Mouse (Mus musculus) stomach, embryonic 15.5 days (tissue): ENCODE results near the gene B230217C12Rik. TPM values are rescaled to one million over a fixed set of nuclear protein-coding genes. Genes with fewer than 3 reads are reported as not detected.
A peak's percentile ranks its signal among the peaks of the same experiment; 100 is the strongest.

Experiments
- ATAC-seq: fragments of 200-750 bp; cut with Nextera tagmentation; 2 replicates; pipeline ENCODE4 v1.8.0; 2017; ENCODE audit warnings: low read depth, moderate number of reproducible peaks, moderate TSS enrichment; ENCODE audit not compliant: insufficient read depth, low FRiP score
- H3K27ac ChIP-seq: fragments of 300-500 bp; sonication (generic); 2 replicates; pipeline ENCODE4 v1.5.1; 2015; ENCODE audit warnings: mild to moderate bottlenecking, inconsistent platforms
- H3K27me3 ChIP-seq: fragments of 300-500 bp; sonication (generic); replicated peaks from 2 replicates; pipeline ENCODE4 v1.6.1; 2015; ENCODE audit warnings: inconsistent platforms
- H3K36me3 ChIP-seq: fragments of 300-500 bp; sonication (generic); 2 replicates; pipeline ENCODE4 v1.6.1; 2015; ENCODE audit warnings: inconsistent platforms
- H3K4me1 ChIP-seq: fragments of 300-500 bp; sonication (generic); 2 replicates; pipeline ENCODE4 v1.6.1; 2015; ENCODE audit warnings: inconsistent platforms
- H3K4me2 ChIP-seq: fragments of 300-500 bp; sonication (generic); 2 replicates; pipeline ENCODE4 v1.6.1; 2015; ENCODE audit warnings: mild to moderate bottlenecking, inconsistent platforms
- H3K4me3 ChIP-seq: fragments of 300-500 bp; sonication (generic); replicated peaks from 2 replicates; pipeline ENCODE4 v1.5.1; 2015; ENCODE audit warnings: inconsistent platforms
- H3K9ac ChIP-seq: fragments of 300-500 bp; sonication (generic); 2 replicates; pipeline ENCODE4 v1.6.1; 2015; ENCODE audit warnings: inconsistent platforms
- H3K9me3 ChIP-seq: fragments of 300-500 bp; sonication (generic); 2 replicates; pipeline ENCODE4 v1.6.1; 2016; ENCODE audit warnings: inconsistent platforms
- WGBS: fragments of 180-500 bp; shearing (Covaris S2); methylation state at CpG from one replicate; pipeline ENCODE4 v1.1.7; 2015; 5-methylcytosine and 5-hydroxymethylcytosine counted together
- polyA plus RNA-seq: library from polyadenylated mRNA; unstranded; fragments of >200 nt; fragmentation: Nextera tagmentation; extraction: Ambion mirVana; gene quantifications from 2 replicates; pipeline ENCODE4 v1.2.1, GENCODE M21; 2015

The B230217C12Rik gene
- polyA plus RNA-seq, 1 experiment from 2014 or later = 4.0 TPM

- Histone ChIP-seq H3K4me1 (peaks cover 57% of the 10 kb centered on the region), H3K4me3 (no peak overlapping the region), H3K27me3 (no peaks in the 10 kb centered on the region), H3K27ac (peak overlapping the region; percentile 65; the same call in 1 of the 2 replicates), H3K36me3 (peaks cover 35% of the 10 kb centered on the region), H3K9me3 (no peaks in the 10 kb centered on the region), H3K9ac (no peak overlapping the region), H3K4me2 (no peak overlapping the region)
- ATAC-seq = peak; percentile 44; the same call in 1 of the 2 replicates
- 13% methylated on average over 4 of the region's 4 CpGs for WGBS
Observed at GRCm38 (mm10) chr11:97818571-97818970, 22.0 kb upstream of the B230217C12Rik start.

GRCm38 (mm10) chr11:97819102-97819501 is 21.5 kb upstream of the B230217C12Rik start:
- 59% methylated on average over 4 of the region's 4 CpGs for WGBS
- peaks cover 51% of the 10 kb centered on the region for H3K4me1 ChIP-seq
- H3K27ac ChIP-seq = 0 out of 2 replicates have a peak overlapping the region, but pooled peaks have one; percentile 65
- H3K9ac ChIP-seq = no peak overlapping the region
- ATAC-seq = no peak
- no peaks in the 10 kb centered on the region for H3K27me3 ChIP-seq
- no peak overlapping the region for H3K4me2 ChIP-seq
- no peak overlapping the region for H3K4me3 ChIP-seq
- H3K9me3 ChIP-seq = no peaks in the 10 kb centered on the region
- H3K36me3 ChIP-seq = peaks cover 38% of the 10 kb centered on the region

DNA sequence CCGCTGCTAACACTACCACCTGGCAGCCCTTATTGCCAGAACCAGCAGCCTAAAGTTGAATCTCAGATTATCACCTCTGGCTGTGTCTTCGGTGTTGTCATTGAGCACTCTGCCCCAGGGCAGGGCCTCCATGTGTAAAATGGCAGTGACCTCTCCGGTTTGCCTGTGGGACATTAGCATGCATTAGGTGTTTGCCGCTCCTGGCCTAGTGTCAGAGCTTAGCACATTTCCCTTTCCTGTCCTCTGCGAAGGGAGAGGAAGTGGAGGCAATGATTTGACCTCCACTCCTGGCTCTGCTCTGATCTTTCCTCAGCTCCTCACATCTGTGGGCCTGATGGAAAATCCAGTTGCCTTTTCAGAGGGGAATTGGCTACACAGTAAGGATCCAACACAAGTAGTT is 20.7 kb upstream of the B230217C12Rik start:
- no peaks in the 10 kb centered on the region for H3K9me3 ChIP-seq
- H3K4me3 ChIP-seq = no peak overlapping the region
- 76% methylated on average over 5 of the region's 5 CpGs for WGBS
- no peaks in the 10 kb centered on the region for H3K27me3 ChIP-seq
- ATAC-seq = no peak
- no peak overlapping the region for H3K4me2 ChIP-seq
- peaks cover 42% of the 10 kb centered on the region for H3K36me3 ChIP-seq
- H3K27ac ChIP-seq = no peak overlapping the region
- H3K9ac ChIP-seq = no peak overlapping the region
- H3K4me1 ChIP-seq = peaks cover 53% of the 10 kb centered on the region

GRCm38 (mm10) chr11:97820840-97821239 is 19.7 kb upstream of the B230217C12Rik start:
- WGBS = 54% methylated on average over 4 of the region's 4 CpGs
- no peak for ATAC-seq
- no peak overlapping the region for H3K9ac ChIP-seq
- no peak overlapping the region for H3K4me3 ChIP-seq
- no peaks in the 10 kb centered on the region for H3K27me3 ChIP-seq
- peaks cover 42% of the 10 kb centered on the region for H3K36me3 ChIP-seq
- peaks cover 53% of the 10 kb centered on the region for H3K4me1 ChIP-seq
- H3K27ac ChIP-seq = no peak overlapping the region; the same call in 1 of the 2 replicates
- no peak overlapping the region for H3K4me2 ChIP-seq
- H3K9me3 ChIP-seq = no peaks in the 10 kb centered on the region

DNA sequence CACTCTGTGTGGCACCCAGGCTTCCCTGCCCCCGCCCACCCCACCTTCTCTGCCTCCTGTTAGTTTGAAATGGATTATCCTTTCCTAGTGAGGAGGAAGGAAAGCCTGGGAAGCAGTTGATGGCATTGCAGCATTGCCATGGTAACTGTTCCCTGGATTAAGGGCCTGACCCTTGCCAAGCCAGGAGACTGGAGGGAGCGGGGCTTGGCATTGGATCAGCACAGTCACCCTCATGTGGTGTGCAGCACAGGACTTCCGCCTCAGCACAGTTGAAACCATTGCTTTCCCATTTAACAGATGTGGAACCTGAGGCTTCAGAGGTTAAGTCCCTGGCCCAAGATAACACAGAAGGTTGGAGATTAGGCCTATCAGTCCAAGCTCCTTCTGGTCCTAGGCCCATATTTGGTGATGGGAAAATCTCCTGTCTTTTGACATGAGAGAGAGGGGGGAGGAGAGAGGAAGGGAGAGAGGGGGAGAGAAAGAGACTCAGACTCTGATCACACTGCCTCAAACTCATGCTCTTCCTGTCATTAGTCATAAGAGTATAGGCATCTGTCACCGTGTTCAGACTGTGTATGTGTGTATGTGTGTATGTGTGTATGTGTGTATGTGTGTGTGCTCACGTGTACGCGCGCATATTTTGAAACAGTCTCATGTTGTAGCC is 19.0 kb upstream of the B230217C12Rik start:
- no peak overlapping the region; the same call in 1 of the 2 replicates for H3K27ac ChIP-seq
- no peaks in the 10 kb centered on the region for H3K27me3 ChIP-seq
- H3K4me3 ChIP-seq = no peak overlapping the region
- H3K36me3 ChIP-seq = peaks cover 38% of the 10 kb centered on the region
- no peak for ATAC-seq
- H3K9me3 ChIP-seq = no peaks in the 10 kb centered on the region
- no peak overlapping the region for H3K4me2 ChIP-seq
- WGBS = 88% methylated on average over 8 of the region's 8 CpGs
- H3K4me1 ChIP-seq = peaks cover 46% of the 10 kb centered on the region
- H3K9ac ChIP-seq = no peak overlapping the region

GRCm38 (mm10) chr11:97822840-97823603 is 17.6 kb upstream of the B230217C12Rik start:
- H3K9ac ChIP-seq = no peak overlapping the region

GRCm38 (mm10) chr11:97824168-97824567 is 16.4 kb upstream of the B230217C12Rik start:
- H3K4me3 ChIP-seq = no peak overlapping the region
- no peak overlapping the region for H3K9ac ChIP-seq
- ATAC-seq = no peak
- 94% methylated on average over 11 of the region's 11 CpGs for WGBS
- H3K36me3 ChIP-seq = peaks cover 41% of the 10 kb centered on the region
- H3K27ac ChIP-seq = no peak overlapping the region
- no peaks in the 10 kb centered on the region for H3K27me3 ChIP-seq
- no peak overlapping the region for H3K4me2 ChIP-seq
- peaks cover 22% of the 10 kb centered on the region for H3K4me1 ChIP-seq
- H3K9me3 ChIP-seq = no peaks in the 10 kb centered on the region

More at GRCm38 (mm10) chr11:97822840-97823603, 17.6 kb upstream of the B230217C12Rik start:
- no peak for ATAC-seq
- WGBS = 75% methylated on average over 20 of the region's 20 CpGs
- peaks cover 41% of the 10 kb centered on the region for H3K36me3 ChIP-seq
- no peaks in the 10 kb centered on the region for H3K9me3 ChIP-seq
- H3K4me2 ChIP-seq = no peak overlapping the region
- H3K27ac ChIP-seq = no peak overlapping the region
- H3K27me3 ChIP-seq = no peaks in the 10 kb centered on the region
- peaks cover 33% of the 10 kb centered on the region for H3K4me1 ChIP-seq
- H3K4me3 ChIP-seq = no peak overlapping the region

DNA sequence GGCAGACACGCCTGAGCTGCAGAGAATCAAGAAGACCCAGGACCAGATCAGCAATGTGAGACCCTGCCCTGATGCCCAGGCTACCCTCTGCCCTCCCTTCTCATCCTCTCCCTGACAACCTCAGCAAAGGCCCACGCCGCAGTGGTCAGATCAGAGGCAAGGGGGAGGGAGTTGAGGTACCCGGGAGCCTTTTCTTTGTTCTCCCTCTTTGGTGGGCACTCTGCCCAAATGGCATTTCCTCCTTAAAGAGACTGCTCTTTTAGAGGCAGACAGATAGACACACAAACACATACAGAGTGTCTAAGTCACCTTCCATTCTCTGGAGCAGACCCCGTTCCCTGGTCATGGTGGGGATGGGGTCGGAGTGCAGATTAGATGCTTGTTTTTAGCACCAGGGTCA is 15.7 kb upstream of the B230217C12Rik start:
- ATAC-seq = no peak
- Histone ChIP-seq H3K4me1 (peaks cover 18% of the 10 kb centered on the region; the same call in 1 of the 2 replicates), H3K9ac (no peak overlapping the region), H3K4me2 (no peak overlapping the region), H3K27ac (peak overlapping the region; percentile 16; the same call in 1 of the 2 replicates), H3K9me3 (no peaks in the 10 kb centered on the region), H3K27me3 (no peaks in the 10 kb centered on the region), H3K4me3 (no peak overlapping the region), H3K36me3 (peaks cover 39% of the 10 kb centered on the region)
- WGBS = 66% methylated on average over 6 of the region's 6 CpGs

- 79% methylated on average over 10 of the region's 10 CpGs for WGBS
- no peak overlapping the region for H3K27ac ChIP-seq
- peaks cover 37% of the 10 kb centered on the region for H3K36me3 ChIP-seq
- H3K9ac ChIP-seq = no peak overlapping the region
- ATAC-seq = no peak
- H3K4me3 ChIP-seq = no peak overlapping the region
- no peak overlapping the region for H3K4me2 ChIP-seq
- no peaks in the 10 kb centered on the region for H3K9me3 ChIP-seq
- H3K27me3 ChIP-seq = no peaks in the 10 kb centered on the region
- H3K4me1 ChIP-seq = peaks cover 18% of the 10 kb centered on the region; the same call in 1 of the 2 replicates
Observed at GRCm38 (mm10) chr11:97825295-97825694, 15.3 kb upstream of the B230217C12Rik start.

DNA sequence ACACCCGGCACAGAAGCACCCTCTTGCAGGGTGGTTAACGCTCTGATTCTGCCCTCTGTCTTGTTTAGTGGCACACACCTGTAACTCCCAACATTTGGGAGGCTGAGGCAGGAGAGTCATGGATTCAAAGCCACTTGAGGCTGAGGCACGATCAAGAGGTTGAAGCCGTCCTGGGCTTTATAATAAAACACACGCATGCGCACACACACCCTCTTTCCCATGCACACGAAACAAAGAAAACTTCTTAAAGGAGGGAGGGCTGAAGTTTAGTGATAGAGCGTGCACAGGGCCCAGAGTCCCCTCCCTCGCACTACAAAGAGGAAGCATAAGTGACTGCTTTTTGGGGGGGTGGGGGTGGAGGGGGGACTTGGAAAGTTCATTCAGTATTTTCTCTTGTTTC is 14.6 kb upstream of the B230217C12Rik start:
- Histone ChIP-seq H3K9ac (no peak overlapping the region), H3K4me1 (peaks cover 13% of the 10 kb centered on the region; the same call in 1 of the 2 replicates), H3K4me3 (no peak overlapping the region), H3K36me3 (peaks cover 34% of the 10 kb centered on the region), H3K27me3 (no peaks in the 10 kb centered on the region), H3K27ac (0 out of 2 replicates have a peak overlapping the region, but pooled peaks have one; percentile 50), H3K4me2 (no peak overlapping the region), H3K9me3 (no peaks in the 10 kb centered on the region)
- no peak for ATAC-seq
- 68% methylated on average over 9 of the region's 9 CpGs for WGBS

- H3K4me1 ChIP-seq = peaks cover 13% of the 10 kb centered on the region; the same call in 1 of the 2 replicates
- no peak overlapping the region for H3K4me3 ChIP-seq
- 0 out of 2 replicates have a peak overlapping the region, but pooled peaks have one; percentile 50 for H3K27ac ChIP-seq
- peaks cover 34% of the 10 kb centered on the region for H3K36me3 ChIP-seq
- ATAC-seq = no peak
- no peak overlapping the region for H3K4me2 ChIP-seq
- 73% methylated on average over 7 of the region's 7 CpGs for WGBS
- H3K9me3 ChIP-seq = no peaks in the 10 kb centered on the region
- H3K9ac ChIP-seq = no peak overlapping the region
- H3K27me3 ChIP-seq = no peaks in the 10 kb centered on the region
Observed at GRCm38 (mm10) chr11:97826414-97826813, 14.2 kb upstream of the B230217C12Rik start.

DNA sequence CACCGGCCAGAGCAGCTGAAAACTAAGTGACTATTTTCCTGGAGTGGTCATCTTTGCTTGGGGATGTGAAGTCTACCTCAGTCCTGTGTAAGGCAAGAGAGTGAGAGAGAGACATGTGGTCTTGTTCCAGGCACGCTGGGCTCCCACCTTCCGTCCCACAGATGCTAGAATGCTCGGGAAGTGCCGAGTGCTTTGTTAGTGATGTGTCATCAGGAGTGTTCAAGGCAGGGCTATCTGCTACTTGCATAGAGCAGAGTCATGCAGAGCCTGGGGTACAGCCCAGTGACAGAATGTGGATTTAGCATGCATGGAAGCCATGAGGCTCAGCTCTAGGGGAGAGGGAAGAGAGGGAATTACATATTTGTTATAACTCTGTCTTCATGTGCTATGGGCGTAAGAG is 12.9 kb upstream of the B230217C12Rik start:
- Histone ChIP-seq H3K4me3 (no peak overlapping the region), H3K4me2 (no peak overlapping the region), H3K9ac (no peak overlapping the region), H3K4me1 (peaks cover 13% of the 10 kb centered on the region; the same call in 1 of the 2 replicates), H3K27me3 (no peaks in the 10 kb centered on the region), H3K9me3 (no peaks in the 10 kb centered on the region), H3K27ac (no peak overlapping the region), H3K36me3 (peaks cover 40% of the 10 kb centered on the region)
- ATAC-seq = no peak
- 80% methylated on average over 6 of the region's 6 CpGs for WGBS
